Mouse (Mus musculus): ENCODE data around the gene Cers1.

Gene Cers1

GRCm38 (mm10) chr8:70315624-70316510 lies at the start of gene Cers1:
Gene Cers1, plus strand, starts transcription at chr8:70315775.
- CTCF ChIA-PET: no interaction called here

- CTCF ChIA-PET: no interaction called here
Measured at GRCm38 (mm10) chr8:70267674-70268073, 47.9 kb upstream of the Cers1 start.

- CTCF ChIA-PET: no interaction called here
Measured at GRCm38 (mm10) chr8:70268311-70268710, 47.3 kb upstream of the Cers1 start.

GRCm38 (mm10) chr8:70268799-70269565 lies 46.6 kb upstream of the Cers1 start:
- CTCF ChIA-PET: interaction anchor here (0.6 kb wide), 1 partner anchor 332 kb away, joined by 3 read pairs; no protein-coding TSS in a partner anchor

- CTCF ChIA-PET: interaction anchor here (1.1 kb wide), 1 partner anchor 10 kb away, joined by 3 read pairs; no protein-coding TSS in a partner anchor
Measured at GRCm38 (mm10) chr8:70272949-70273348, 42.6 kb upstream of the Cers1 start.

- CTCF ChIA-PET: no interaction called here
Measured at GRCm38 (mm10) chr8:70274350-70274749, 41.2 kb upstream of the Cers1 start.

GRCm38 (mm10) chr8:70276476-70276875 lies 39.1 kb upstream of the Cers1 start:
- CTCF ChIA-PET: no interaction called here

- CTCF ChIA-PET: no interaction called here
Measured at GRCm38 (mm10) chr8:70278175-70278574, 37.4 kb upstream of the Cers1 start.

- CTCF ChIA-PET: interaction anchor here (0.6 kb wide), 1 partner anchor 9 kb away, joined by 3 read pairs; no protein-coding TSS in a partner anchor
Measured at GRCm38 (mm10) chr8:70279266-70279665, 36.3 kb upstream of the Cers1 start.

- CTCF ChIA-PET: no interaction called here
Measured at GRCm38 (mm10) chr8:70281001-70281400, 34.6 kb upstream of the Cers1 start.

- CTCF ChIA-PET: interaction anchor here (0.5 to 0.8 kb wide), 2 partner anchors 9 to 18 kb away, joined by 3 read pairs; no protein-coding TSS in a partner anchor
Measured at GRCm38 (mm10) chr8:70282603-70283135, 32.9 kb upstream of the Cers1 start, which contains the start of gene Homer3. Gene Homer3, plus strand, starts transcription at chr8:70282827.

GRCm38 (mm10) chr8:70283136-70284077 lies 32.2 kb upstream of the Cers1 start:
- CTCF ChIA-PET: interaction anchor here (0.5 to 0.8 kb wide), 3 partner anchors 10 to 240 kb away, joined by 3 to 5 read pairs (median 3); no protein-coding TSS in a partner anchor

- CTCF ChIA-PET: no interaction called here
Measured at GRCm38 (mm10) chr8:70284421-70284820, 31.2 kb upstream of the Cers1 start.

- CTCF ChIA-PET: no interaction called here
Measured at GRCm38 (mm10) chr8:70285304-70285703, 30.3 kb upstream of the Cers1 start.

GRCm38 (mm10) chr8:70286737-70287136 lies 28.8 kb upstream of the Cers1 start:
- CTCF ChIA-PET: interaction anchor here (0.6 kb wide), 1 partner anchor 260 kb away, joined by 3 read pairs; no protein-coding TSS in a partner anchor

- CTCF ChIA-PET: no interaction called here
Measured at GRCm38 (mm10) chr8:70293988-70294405, 21.6 kb upstream of the Cers1 start.

- CTCF ChIA-PET: interaction anchor here (0.7 kb wide), 1 partner anchor 18 kb away, joined by 3 read pairs; no protein-coding TSS in a partner anchor
Measured at GRCm38 (mm10) chr8:70300881-70301280, 14.7 kb upstream of the Cers1 start.

GRCm38 (mm10) chr8:70302358-70302890 lies 13.2 kb upstream of the Cers1 start, which contains the start of the genes Ddx49 and Cope:
Gene Ddx49, minus strand, starts transcription at chr8:70302489.
Gene Cope, plus strand, starts transcription at chr8:70302518.
- CTCF ChIA-PET: interaction anchor here (0.6 kb wide), 1 partner anchor 1509 kb away, joined by 3 read pairs; no protein-coding TSS in a partner anchor

GRCm38 (mm10) chr8:70302901-70303300 lies 12.7 kb upstream of the Cers1 start:
- CTCF ChIA-PET: interaction anchor here (0.6 kb wide), 1 partner anchor 1509 kb away, joined by 3 read pairs; no protein-coding TSS in a partner anchor

GRCm38 (mm10) chr8:70309311-70309710 lies 6.3 kb upstream of the Cers1 start:
- CTCF ChIA-PET: no interaction called here

Measured in spleen, embryonic (tissue).